Mouse (Mus musculus) heart, embryonic 15.5 days (tissue): Measurements from ENCODE around the gene Tgfb3. TPM values are rescaled to one million over a fixed set of nuclear protein-coding genes. Genes with fewer than 3 reads are reported as not detected.
A peak's percentile ranks its signal among the peaks of the same experiment; 100 is the strongest.

ENCODE experiments used
- ATAC-seq: fragments of 200-750 bp; cut with Nextera tagmentation; replicated peaks from 2 replicates; pipeline ENCODE4 v1.8.0; 2017; ENCODE audit warnings: low read depth, moderate TSS enrichment; ENCODE audit not compliant: insufficient number of reproducible peaks, insufficient read depth, low FRiP score
- H3K27ac ChIP-seq: fragments of 300-500 bp; sonication (generic); 2 replicates; pipeline ENCODE4 v1.5.1; 2015; ENCODE audit warnings: mild to moderate bottlenecking, inconsistent platforms
- H3K27me3 ChIP-seq: fragments of 300-500 bp; sonication (generic); 2 replicates; pipeline ENCODE4 v1.6.1; 2015; ENCODE audit warnings: inconsistent platforms
- H3K36me3 ChIP-seq: fragments of 300-500 bp; sonication (generic); 2 replicates; pipeline ENCODE4 v1.6.1; 2015; ENCODE audit warnings: mild to moderate bottlenecking, inconsistent platforms
- H3K4me1 ChIP-seq: fragments of 300-500 bp; sonication (generic); replicated peaks from 2 replicates; pipeline ENCODE4 v1.6.1; 2015; ENCODE audit warnings: inconsistent platforms
- H3K4me2 ChIP-seq: fragments of 300-500 bp; sonication (generic); 2 replicates; pipeline ENCODE4 v1.6.1; 2015; ENCODE audit warnings: inconsistent platforms, mild to moderate bottlenecking, moderate library complexity
- H3K4me3 ChIP-seq: fragments of 300-500 bp; sonication (generic); 2 replicates; pipeline ENCODE4 v1.5.1; 2015; ENCODE audit warnings: mild to moderate bottlenecking, inconsistent platforms
- H3K9ac ChIP-seq: fragments of 300-500 bp; sonication (generic); 2 replicates; pipeline ENCODE4 v1.6.1; 2015; ENCODE audit warnings: mild to moderate bottlenecking, inconsistent platforms
- H3K9me3 ChIP-seq: fragments of 300-500 bp; sonication (generic); replicated peaks from 2 replicates; pipeline ENCODE4 v1.6.1; 2016; ENCODE audit warnings: inconsistent platforms
- WGBS: fragments of 180-500 bp; shearing (Covaris S2); methylation state at CpG from one replicate; pipeline ENCODE4 v1.1.7; 2015; ENCODE audit warnings: mixed read lengths; 5-methylcytosine and 5-hydroxymethylcytosine counted together
- polyA plus RNA-seq: library from polyadenylated mRNA; unstranded; fragments of >200 nt; fragmentation: Nextera tagmentation; extraction: Ambion mirVana; gene quantifications from 2 replicates; pipeline ENCODE4 v1.2.1, GENCODE M21; 2015

Gene Tgfb3
- polyA plus RNA-seq, 1 experiment from 2014 or later: 22.2 TPM

GRCm38 (mm10) chr12:86055306-86055705 is 23.5 kb downstream of the Tgfb3 start:
- Histone ChIP-seq H3K9ac (no peak overlapping the region), H3K27ac (no peak overlapping the region), H3K4me1 (no peaks in the 10 kb centered on the region), H3K27me3 (no peaks in the 10 kb centered on the region), H3K36me3 (peaks cover 10% of the 10 kb centered on the region; the same call in 1 of the 2 replicates), H3K9me3 (no peaks in the 10 kb centered on the region), H3K4me3 (no peak overlapping the region), H3K4me2 (no peak overlapping the region)
- no peak for ATAC-seq
- WGBS: 86% methylated on average over 2 of the region's 2 CpGs

- 84% methylated on average over 5 of the region's 5 CpGs for WGBS
Measured at GRCm38 (mm10) chr12:86051477-86051876, 27.4 kb downstream of the Tgfb3 start.

GRCm38 (mm10) chr12:86049813-86050212 is 29.0 kb downstream of the Tgfb3 start:
- ATAC-seq: no peak
- H3K36me3 ChIP-seq: no peaks in the 10 kb centered on the region
- no peak overlapping the region for H3K4me2 ChIP-seq
- H3K9ac ChIP-seq: no peak overlapping the region
- H3K27me3 ChIP-seq: no peaks in the 10 kb centered on the region
- no peak overlapping the region for H3K27ac ChIP-seq
- H3K4me3 ChIP-seq: no peak overlapping the region
- H3K4me1 ChIP-seq: peaks cover 6% of the 10 kb centered on the region
- 60% methylated on average over 6 of the region's 6 CpGs for WGBS
- no peaks in the 10 kb centered on the region for H3K9me3 ChIP-seq

More at GRCm38 (mm10) chr12:86051477-86051876, 27.4 kb downstream of the Tgfb3 start:
- Histone ChIP-seq H3K36me3 (no peaks in the 10 kb centered on the region; the same call in 1 of the 2 replicates), H3K27ac (no peak overlapping the region), H3K27me3 (no peaks in the 10 kb centered on the region), H3K4me3 (no peak overlapping the region), H3K9me3 (no peaks in the 10 kb centered on the region), H3K4me2 (no peak overlapping the region), H3K4me1 (peaks cover 6% of the 10 kb centered on the region), H3K9ac (no peak overlapping the region)
- no peak for ATAC-seq

GRCm38 (mm10) chr12:86047376-86047775 is 31.5 kb downstream of the Tgfb3 start:
- Histone ChIP-seq H3K9me3 (no peaks in the 10 kb centered on the region), H3K4me1 (peaks cover 6% of the 10 kb centered on the region), H3K4me2 (no peak overlapping the region), H3K9ac (no peak overlapping the region), H3K27ac (no peak overlapping the region), H3K36me3 (peaks cover 4% of the 10 kb centered on the region; the same call in 1 of the 2 replicates), H3K27me3 (no peaks in the 10 kb centered on the region), H3K4me3 (no peak overlapping the region)
- ATAC-seq: no peak
- WGBS: 79% methylated on average over 8 of the region's 8 CpGs

GRCm38 (mm10) chr12:86046776-86047175 is 32.1 kb downstream of the Tgfb3 start:
- Histone ChIP-seq H3K9ac (no peak overlapping the region), H3K9me3 (no peaks in the 10 kb centered on the region), H3K4me1 (peaks cover 6% of the 10 kb centered on the region), H3K4me3 (no peak overlapping the region), H3K36me3 (peaks cover 4% of the 10 kb centered on the region; the same call in 1 of the 2 replicates), H3K27ac (no peak overlapping the region), H3K4me2 (no peak overlapping the region), H3K27me3 (no peaks in the 10 kb centered on the region)
- WGBS: 82% methylated on average over 2 of the region's 2 CpGs
- ATAC-seq: no peak

- Histone ChIP-seq H3K9ac (no peak overlapping the region), H3K9me3 (no peaks in the 10 kb centered on the region), H3K27me3 (no peaks in the 10 kb centered on the region), H3K4me2 (no peak overlapping the region), H3K27ac (no peak overlapping the region), H3K36me3 (peaks cover 4% of the 10 kb centered on the region; the same call in 1 of the 2 replicates), H3K4me1 (peaks cover 6% of the 10 kb centered on the region), H3K4me3 (no peak overlapping the region)
- ATAC-seq: no peak
- WGBS: 76% methylated on average over 5 of the region's 5 CpGs
Measured at GRCm38 (mm10) chr12:86046141-86046540, 32.7 kb downstream of the Tgfb3 start.

GRCm38 (mm10) chr12:86039751-86040150 is 39.1 kb downstream of the Tgfb3 start:
- Histone ChIP-seq H3K4me3 (no peak overlapping the region), H3K9me3 (no peaks in the 10 kb centered on the region), H3K4me2 (no peak overlapping the region), H3K27ac (no peak overlapping the region), H3K36me3 (peaks cover 4% of the 10 kb centered on the region; the same call in 1 of the 2 replicates), H3K27me3 (no peaks in the 10 kb centered on the region), H3K4me1 (peaks cover 17% of the 10 kb centered on the region), H3K9ac (no peak overlapping the region)
- WGBS: 73% methylated on average over 6 of the region's 6 CpGs
- ATAC-seq: no peak

GRCm38 (mm10) chr12:86039078-86039477 is 39.8 kb downstream of the Tgfb3 start:
- Histone ChIP-seq H3K4me2 (no peak overlapping the region), H3K27me3 (no peaks in the 10 kb centered on the region), H3K4me1 (peaks cover 17% of the 10 kb centered on the region), H3K9ac (no peak overlapping the region), H3K9me3 (no peaks in the 10 kb centered on the region), H3K36me3 (peaks cover 4% of the 10 kb centered on the region; the same call in 1 of the 2 replicates), H3K27ac (no peak overlapping the region; the same call in 1 of the 2 replicates), H3K4me3 (no peak overlapping the region)
- WGBS: 73% methylated on average over 5 of the region's 5 CpGs
- no peak for ATAC-seq

GRCm38 (mm10) chr12:86037235-86037921 is 41.5 kb downstream of the Tgfb3 start:
- peaks cover 25% of the 10 kb centered on the region for H3K4me1 ChIP-seq
- no peak overlapping the region for H3K4me3 ChIP-seq
- H3K9me3 ChIP-seq: no peaks in the 10 kb centered on the region
- H3K27ac ChIP-seq: peak overlapping the region; percentile 1; the same call in 1 of the 2 replicates
- 31% methylated on average over 12 of the region's 12 CpGs for whole genome bisulfite sequencing
- H3K9ac ChIP-seq: no peak overlapping the region
- peak; percentile 72 for ATAC-seq
- H3K27me3 ChIP-seq: no peaks in the 10 kb centered on the region
- no peaks in the 10 kb centered on the region for H3K36me3 ChIP-seq
- H3K4me2 ChIP-seq: no peak overlapping the region

- no peaks in the 10 kb centered on the region for H3K27me3 ChIP-seq
- H3K9me3 ChIP-seq: no peaks in the 10 kb centered on the region
- no peak overlapping the region for H3K9ac ChIP-seq
- H3K4me3 ChIP-seq: no peak overlapping the region
- 50% methylated on average over 9 of the region's 9 CpGs for WGBS
- H3K4me1 ChIP-seq: peaks cover 30% of the 10 kb centered on the region
- no peak for ATAC-seq
- no peak overlapping the region for H3K4me2 ChIP-seq
- H3K36me3 ChIP-seq: no peaks in the 10 kb centered on the region
- peak overlapping the region; percentile 1; the same call in 1 of the 2 replicates for H3K27ac ChIP-seq
Measured at GRCm38 (mm10) chr12:86036368-86037166, 42.3 kb downstream of the Tgfb3 start.

- H3K36me3 ChIP-seq: no peaks in the 10 kb centered on the region
- no peak overlapping the region for H3K27ac ChIP-seq
- H3K4me1 ChIP-seq: peaks cover 33% of the 10 kb centered on the region
- H3K9me3 ChIP-seq: no peaks in the 10 kb centered on the region
- no peak for ATAC-seq
- H3K9ac ChIP-seq: no peak overlapping the region
- no peak overlapping the region for H3K4me2 ChIP-seq
- H3K27me3 ChIP-seq: no peaks in the 10 kb centered on the region
- no peak overlapping the region for H3K4me3 ChIP-seq
Measured at GRCm38 (mm10) chr12:86035586-86035985, 43.3 kb downstream of the Tgfb3 start.
